Mouse (Mus musculus) C2C12 (cell line): Measurements from ENCODE around the gene St3gal3. TPM values are rescaled to one million over a fixed set of nuclear protein-coding genes. Genes with fewer than 3 reads are reported as not detected.
A peak's percentile ranks its signal among the peaks of the same experiment; 100 is the strongest.

ENCODE experiments used
- H3K27me3 ChIP-seq: one replicate; pipeline ENCODE4 v1.6.1; 2011; ENCODE audit not compliant: control insufficient read depth, insufficient read depth, insufficient read length
- H3K36me3 ChIP-seq: one replicate; pipeline ENCODE4 v1.6.1; 2011; ENCODE audit not compliant: control insufficient read depth, insufficient read depth
- H3K4me3 ChIP-seq: one replicate; pipeline ENCODE4 v1.5.1; 2011; ENCODE audit warnings: mild to moderate bottlenecking, control low read depth; ENCODE audit not compliant: poor library complexity, insufficient read depth, severe bottlenecking
- H3K79me2 ChIP-seq: one replicate; pipeline ENCODE4 v1.6.1; 2011; ENCODE audit not compliant: control insufficient read depth, insufficient read depth
- H3K79me3 ChIP-seq: one replicate; pipeline ENCODE4 v1.6.1; 2011; ENCODE audit warnings: low read depth, control low read depth
- H3ac ChIP-seq: one replicate; pipeline ENCODE3; 2011; ENCODE audit warnings: low read depth; ENCODE audit not compliant: control insufficient read depth, insufficient read length
- CEBPB ChIP-seq: IDR thresholded peaks from one replicate; pipeline ENCODE4 v1.6.1; 2011; ENCODE audit warnings: low read depth, mild to moderate bottlenecking, control low read depth, moderate library complexity
- CTCF ChIP-seq: IDR thresholded peaks from one replicate; pipeline ENCODE4 v1.5.1; 2011; ENCODE audit not compliant: control insufficient read depth, insufficient read depth, insufficient read length
- FOSL1 ChIP-seq: IDR thresholded peaks from one replicate; pipeline ENCODE4 v1.8.0; 2011; ENCODE audit warnings: mild to moderate bottlenecking, low read length; ENCODE audit not compliant: poor library complexity, insufficient read depth, severe bottlenecking
- MAX ChIP-seq: IDR thresholded peaks from one replicate; pipeline ENCODE4 v1.6.1; 2011; ENCODE audit warnings: mild to moderate bottlenecking, control low read depth
- MYOD1 ChIP-seq: IDR thresholded peaks from one replicate; pipeline ENCODE4 v1.6.1; 2011; ENCODE audit warnings: low read depth; ENCODE audit not compliant: control insufficient read depth, insufficient read length
- MYOG ChIP-seq: IDR thresholded peaks from one replicate; pipeline ENCODE4 v1.6.1; 2011; ENCODE audit not compliant: control insufficient read depth, insufficient read length; ENCODE audit errors: extremely low read depth
- USF1 ChIP-seq: IDR thresholded peaks from one replicate; pipeline ENCODE4 v1.6.1; 2011; ENCODE audit warnings: low read depth, mild to moderate bottlenecking, control low read depth, moderate library complexity
- polyA plus RNA-seq: library from polyadenylated mRNA; unstranded; fragments of >200 nt; fragmentation: generic; extraction: Trizol; gene quantifications from one replicate; pipeline ENCODE4 v1.2.1, GENCODE M21; 2012; ENCODE audit warnings: missing spikeins

St3gal3 gene
- polyA plus RNA-seq, 1 experiment, result 20.4 TPM

DNA sequence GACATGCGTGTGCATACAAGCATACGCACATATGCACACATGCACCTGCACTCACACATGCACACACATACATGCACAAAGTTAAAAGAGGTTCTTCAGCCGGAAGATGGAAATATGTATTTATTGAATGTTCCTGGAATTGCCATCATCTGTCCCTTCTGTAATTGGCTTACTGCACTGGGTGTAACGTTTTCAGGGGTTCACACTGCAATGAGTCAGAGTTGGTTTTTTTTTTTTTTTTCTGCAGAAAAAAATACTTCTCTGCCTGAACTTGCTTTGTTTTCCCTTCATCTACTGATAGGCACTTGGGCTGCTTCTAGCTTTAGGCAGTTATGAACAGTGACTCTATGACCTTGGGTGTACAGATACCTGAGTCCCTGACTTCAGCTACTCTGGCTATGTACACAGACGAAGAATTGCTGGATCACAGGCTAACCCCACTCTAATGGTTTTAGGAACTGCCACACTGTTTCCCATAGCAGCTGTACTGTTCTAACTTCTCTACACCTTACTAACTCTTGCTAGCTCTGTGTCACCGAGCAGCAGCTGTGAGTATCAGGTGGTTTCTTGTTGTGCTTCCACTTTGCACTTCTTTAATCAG lies 126.2 kb downstream of the St3gal3 start:
- Histone ChIP-seq H3K4me3 (no peak overlapping the region), H3K79me3 (peaks cover 1% of the 10 kb centered on the region), H3K36me3 (no peaks in the 10 kb centered on the region), H3ac (no peak overlapping the region), H3K79me2 (no peaks in the 10 kb centered on the region), H3K27me3 (no peaks in the 10 kb centered on the region)
- TF ChIP-seq MAX (no peak), CTCF (no peak), USF1 (no peak), MYOG (no peak), FOSL1 (no peak), CEBPB (no peak), MYOD1 (no peak)

DNA sequence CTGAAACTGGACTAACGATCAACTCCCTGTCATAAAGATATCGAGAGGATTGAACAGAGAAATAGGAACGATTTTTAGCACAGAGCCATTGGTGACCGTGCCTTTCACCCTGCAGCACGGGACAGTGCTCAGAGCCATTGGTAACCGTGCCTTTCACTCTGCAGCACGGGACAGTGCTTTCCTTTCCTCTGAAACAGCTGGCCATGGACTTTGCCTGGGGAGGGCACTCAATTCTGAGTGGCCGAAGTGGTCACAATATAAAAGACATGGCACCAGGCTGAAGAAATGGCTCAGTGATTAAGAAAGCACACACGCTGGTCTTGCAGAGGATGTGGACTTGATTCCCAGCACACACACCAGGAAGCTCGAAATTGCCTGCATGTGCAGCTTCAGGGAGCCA lies 133.4 kb downstream of the St3gal3 start:
- H3ac ChIP-seq, result no peak overlapping the region
- H3K79me3 ChIP-seq, result no peaks in the 10 kb centered on the region
- H3K79me2 ChIP-seq, result no peaks in the 10 kb centered on the region
- H3K36me3 ChIP-seq, result no peaks in the 10 kb centered on the region
- no peak overlapping the region for H3K4me3 ChIP-seq
- TF ChIP-seq USF1, result no peak
- no peak for TF ChIP-seq MAX
- TF ChIP-seq MYOG, result no peak
- no peak for TF ChIP-seq CTCF
- no peak for TF ChIP-seq CEBPB
- no peak for TF ChIP-seq FOSL1
- no peak for TF ChIP-seq MYOD1
- no peaks in the 10 kb centered on the region for H3K27me3 ChIP-seq

GRCm38 (mm10) chr4:118000605-118001208 lies 134.0 kb downstream of the St3gal3 start:
- Histone ChIP-seq H3K79me2 (peaks cover 5% of the 10 kb centered on the region), H3K27me3 (no peaks in the 10 kb centered on the region), H3K4me3 (no peak overlapping the region), H3K36me3 (no peaks in the 10 kb centered on the region), H3ac (no peak overlapping the region), H3K79me3 (no peaks in the 10 kb centered on the region)
- TF ChIP-seq MYOD1 (peak; percentile 39), CTCF (no peak)

- H3K79me3 ChIP-seq, result no peaks in the 10 kb centered on the region
- no peaks in the 10 kb centered on the region for H3K36me3 ChIP-seq
- TF ChIP-seq MYOG (no peak), CTCF (no peak)
- no peak overlapping the region for H3ac ChIP-seq
- H3K79me2 ChIP-seq, result peaks cover 10% of the 10 kb centered on the region
- no peaks in the 10 kb centered on the region for H3K27me3 ChIP-seq
- H3K4me3 ChIP-seq, result no peak overlapping the region
These were observed 134.8 kb downstream of the St3gal3 start for GRCm38 (mm10) chr4:117999951-118000350.

GRCm38 (mm10) chr4:117997381-117998269 lies 137.1 kb downstream of the St3gal3 start:
- Histone ChIP-seq H3K4me3 (no peak overlapping the region), H3ac (peak overlapping the region; percentile 38), H3K36me3 (no peaks in the 10 kb centered on the region), H3K27me3 (no peaks in the 10 kb centered on the region), H3K79me2 (peaks cover 10% of the 10 kb centered on the region), H3K79me3 (no peaks in the 10 kb centered on the region)
- TF ChIP-seq MAX (peak; percentile 91), CTCF (no peak), USF1 (peak; percentile 68), MYOG (no peak), FOSL1 (no peak), MYOD1 (peak; percentile 68)

DNA sequence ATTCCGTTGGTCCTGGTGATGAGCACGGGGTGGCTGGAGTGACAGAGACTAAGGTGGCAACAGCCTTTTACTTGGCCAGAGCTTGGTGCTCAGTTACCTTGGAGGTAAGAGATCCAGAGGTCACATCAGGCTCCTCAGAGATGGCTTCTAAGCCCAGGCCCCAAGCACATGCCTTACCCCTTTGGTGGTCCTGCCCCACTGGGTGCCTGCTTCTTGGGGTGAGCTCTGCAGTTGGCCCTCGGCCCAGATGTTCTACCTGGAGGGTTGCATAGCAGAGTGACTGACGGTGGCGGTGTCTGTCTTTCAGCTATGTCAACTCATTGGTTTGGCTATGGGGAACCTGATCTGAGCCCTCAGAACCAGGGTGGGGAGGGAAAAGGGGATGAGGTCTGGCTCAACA lies 138.0 kb downstream of the St3gal3 start:
- H3K27me3 ChIP-seq, result no peaks in the 10 kb centered on the region
- H3K79me2 ChIP-seq, result peaks cover 10% of the 10 kb centered on the region
- H3K4me3 ChIP-seq, result no peak overlapping the region
- no peaks in the 10 kb centered on the region for H3K36me3 ChIP-seq
- TF ChIP-seq USF1, result no peak
- no peak for TF ChIP-seq MAX
- no peak for TF ChIP-seq CEBPB
- TF ChIP-seq FOSL1, result no peak
- no peak for TF ChIP-seq MYOD1
- no peak for TF ChIP-seq MYOG
- no peak for TF ChIP-seq CTCF
- no peak overlapping the region for H3ac ChIP-seq
- no peaks in the 10 kb centered on the region for H3K79me3 ChIP-seq
